Mouse (Mus musculus) yolk sac, embryonic 10.5 days (tissue): Measurements from ENCODE around the gene Cnot8.

Experiments
- DNase-seq: peaks from one replicate; pipeline ENCODE4 v3.0.0-alpha.2; 2017; ENCODE audit warnings: low spot score

Cnot8 gene

DNA sequence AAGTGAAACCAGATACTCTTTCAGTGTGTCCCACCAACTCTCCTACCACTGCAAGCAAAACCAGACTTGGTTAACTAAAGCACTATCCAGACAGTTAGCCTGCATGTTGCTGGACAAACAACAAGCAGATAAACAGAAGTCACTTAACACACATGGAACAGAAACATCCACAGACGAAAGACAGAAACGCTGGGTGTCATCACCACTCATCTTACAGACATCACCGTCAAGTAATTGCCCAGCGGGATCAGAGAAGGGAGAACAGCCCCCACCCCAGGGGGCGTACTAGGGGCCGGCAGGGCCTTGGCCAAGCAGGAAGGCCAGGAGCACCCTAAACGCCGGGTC is 63.8 kb downstream of the Cnot8 start:
- no peak for DNase-seq
